Mouse (Mus musculus): ENCODE measurements around the gene Cfap77. TPM values are rescaled to one million over a fixed set of nuclear protein-coding genes. Genes with fewer than 3 reads are reported as not detected.

Cfap77 gene
- polyA plus RNA-seq (2015; fragmentation: Nextera tagmentation; extraction: Ambion mirVana) = 0.70 and 0.84 TPM in 2 replicates

DNA sequence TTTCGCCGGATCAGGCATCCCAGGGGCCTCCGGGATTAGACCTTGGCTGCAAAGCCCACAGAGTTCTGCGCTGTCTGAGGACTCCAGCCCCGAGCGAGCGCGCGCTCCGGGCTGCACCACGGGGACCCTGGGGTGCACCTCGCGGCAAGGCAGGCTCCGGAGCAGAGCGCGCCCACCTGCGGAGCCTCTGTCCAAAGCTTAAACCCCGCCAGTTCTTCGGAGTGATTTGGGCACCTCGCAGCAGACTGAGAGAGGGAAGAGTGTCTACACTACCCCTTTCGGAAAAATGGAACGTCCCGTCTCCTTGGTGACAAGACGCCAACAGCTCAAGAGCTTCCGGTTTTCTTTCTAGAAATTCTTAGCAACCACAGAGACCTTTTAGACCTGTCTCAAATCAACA lies at the start of gene Cfap77:
Cfap77 (minus strand) TSS at position 76 of the 400 bp plus-strand sequence.

DNA sequence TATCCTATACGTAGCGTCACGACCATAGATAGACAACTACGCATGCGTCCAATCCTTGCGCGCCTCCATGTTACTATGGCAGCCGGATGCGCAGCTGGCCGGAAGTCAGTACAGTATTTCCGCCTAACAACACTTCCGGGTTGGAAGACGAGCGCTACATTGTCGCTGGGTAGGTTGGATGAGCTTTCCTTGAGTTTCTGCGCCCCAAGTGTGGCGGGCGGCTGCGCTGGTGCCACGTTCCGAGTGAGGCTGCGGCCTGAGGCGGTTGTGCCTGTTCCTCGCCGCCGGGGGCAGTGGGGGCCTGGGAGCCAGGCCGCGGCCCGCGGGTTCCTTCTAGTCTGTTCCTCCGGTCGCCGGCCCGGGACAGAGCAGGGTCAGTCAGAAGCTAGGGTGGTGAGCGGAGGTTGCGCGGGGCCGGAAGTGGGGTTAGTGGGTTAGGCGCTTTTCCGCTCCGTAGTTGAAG lies 5.3 kb upstream of the Cfap77 start, which contains the start of gene Ttf1:
Ttf1 (plus strand) TSS at position 128 of the 463 bp plus-strand sequence.

DNA sequence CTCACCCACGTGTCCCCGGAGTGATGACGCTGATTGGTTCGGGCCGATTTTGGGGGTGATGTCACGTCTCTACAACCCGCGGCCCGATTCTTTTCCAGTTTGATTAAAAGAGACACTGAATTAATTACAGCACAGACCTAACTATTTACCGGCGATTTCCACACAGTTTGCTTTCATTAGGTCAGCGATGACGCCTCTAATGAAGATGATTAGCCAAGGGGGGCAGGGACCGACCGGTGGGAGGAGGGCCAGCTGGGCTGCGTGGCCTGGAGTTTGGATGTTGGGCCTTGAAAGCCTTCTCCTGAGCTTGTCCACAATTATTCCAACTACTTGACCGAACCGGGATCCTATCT lies 138.4 kb downstream of the Cfap77 start, which contains the start of gene Barhl1:
Barhl1 (minus strand) TSS at position 156 of the 353 bp plus-strand sequence.

Other genes with a start within 250 kb of the Cfap77 start
- 13.0 and 14.2 TPM in 2 replicates for gene Gtf3c4, start 214.7 kb downstream of the Cfap77 start, polyA plus RNA-seq (2015; fragmentation: Nextera tagmentation; extraction: Ambion mirVana)
- gene Ddx31, start 214.7 kb downstream of the Cfap77 start, polyA plus RNA-seq (2015; fragmentation: Nextera tagmentation; extraction: Ambion mirVana) = 7.4 and 8.0 TPM in 2 replicates
- gene Barhl1, start 138.4 kb downstream of the Cfap77 start, polyA plus RNA-seq (2015; fragmentation: Nextera tagmentation; extraction: Ambion mirVana) = 3.5 and 3.6 TPM in 2 replicates
- gene Ttf1, start 5.2 kb upstream of the Cfap77 start, polyA plus RNA-seq (2015; fragmentation: Nextera tagmentation; extraction: Ambion mirVana) = 4.0 and 4.5 TPM in 2 replicates
- 13.2 and 13.9 TPM in 2 replicates for gene Setx, start 69.1 kb upstream of the Cfap77 start, polyA plus RNA-seq (2015; fragmentation: Nextera tagmentation; extraction: Ambion mirVana)
- 2.0 and 2.5 TPM in 2 replicates for gene Ntng2, start 197.9 kb upstream of the Cfap77 start, polyA plus RNA-seq (2015; fragmentation: Nextera tagmentation; extraction: Ambion mirVana)

Measured in neural tube, postnatal 0 days (tissue).